In the genomic region with DNA sequence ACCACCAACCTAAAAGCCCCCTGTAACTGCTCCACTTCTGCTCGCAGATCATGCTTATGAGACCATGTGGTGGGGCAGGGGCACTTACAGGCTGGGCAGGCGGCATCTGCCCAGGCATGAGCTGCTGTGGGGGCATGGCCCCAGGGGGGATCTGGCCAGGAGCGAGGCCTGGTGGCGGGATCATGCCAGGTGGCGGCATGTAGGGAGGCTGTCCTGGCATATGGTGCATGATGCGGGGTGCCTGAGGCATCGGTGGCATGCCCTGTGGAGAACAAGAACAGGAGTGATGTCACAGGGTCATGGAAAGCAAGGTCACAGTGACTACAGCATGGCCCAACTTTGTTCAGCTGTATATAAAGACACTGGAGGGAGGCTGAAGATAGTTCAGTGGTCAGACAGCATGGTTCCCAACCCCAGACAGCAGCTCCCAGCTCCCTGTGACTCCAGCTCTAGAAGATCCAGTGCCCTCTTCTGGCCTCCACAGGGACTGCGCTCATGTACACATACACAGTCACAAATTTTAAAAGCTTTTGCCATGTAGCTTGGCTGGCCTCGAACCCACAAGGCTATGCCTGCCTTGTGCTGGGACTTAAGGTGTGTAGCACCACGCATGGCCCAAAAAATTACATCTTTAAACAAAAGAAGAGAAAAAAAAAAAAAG, we compare ENCODE assay signal across 15 mouse cellular contexts. TPM values are rescaled to one million over a fixed set of nuclear protein-coding genes. Genes with fewer than 3 reads are reported as not detected.
DNase-seq lines count a peak whose midpoint lies in the region; ATAC-seq and TF ChIP-seq lines count a peak whose summit lies in the region.
"Had no signal": no experiment of that assay in that cellular context is flagged by ENCODE, and none has a peak within 500 bp of the region (broad histone marks: within the 10 kb centered on the region; RNA-seq: fewer than 3 reads in every experiment).

No protein-coding gene starts in this region.

- no peak for TF ChIP-seq EP300 in lung, postnatal 0 days (IDR thresholded peaks at IDR 0.05)

- TF ChIP-seq CTCF in lung, postnatal 0 days (IDR thresholded peaks at IDR 0.05), result peak; percentile 47

- intact Hi-C loops in heart, postnatal 36 days (cut with DNase I), result no loop called here

- no peaks in the 10 kb centered on the region for H3K4me1 ChIP-seq in lung, postnatal 0 days (ENCODE audit: insufficient read depth, low read depth, low read length)

- 0 out of 2 replicates have a peak, but pooled peaks have one; percentile 23 for ATAC-seq in lung, postnatal 0 days
- 0 out of 2 replicates have a peak, but pooled peaks have one; percentile 16 for ATAC-seq in megakaryocyte-erythroid progenitor cell, adult 5-6 weeks (replicated peaks; ENCODE audit: low FRiP score, low TSS enrichment, poor library complexity, severe bottlenecking)
- ATAC-seq: forebrain, embryonic 16.5 days had no signal

- no peaks in the 10 kb centered on the region for H3K9me3 ChIP-seq in lung, postnatal 0 days (ENCODE audit: low read length)
- H3K9me3 ChIP-seq: embryonic facial prominence, embryonic 10.5 days; heart, embryonic 10.5 days; limb, embryonic 10.5 days had no signal

- H3K9ac ChIP-seq in lung, postnatal 0 days (replicated peaks; ENCODE audit: low read depth), result no peak overlapping the region
- H3K9ac ChIP-seq: midbrain, embryonic 12.5 days had no signal

- no peak overlapping the region for H3K27ac ChIP-seq in lung, postnatal 0 days (ENCODE audit: low read length)
- H3K27ac ChIP-seq: embryonic facial prominence, embryonic 10.5 days; heart, embryonic 10.5 days; limb, embryonic 10.5 days; midbrain, embryonic 12.5 days had no signal

- H3K4me3 ChIP-seq in lung, postnatal 0 days (ENCODE audit: low read depth, low read length), result no peak overlapping the region
- H3K4me3 ChIP-seq: embryonic facial prominence, embryonic 10.5 days; heart, embryonic 10.5 days; limb, embryonic 10.5 days; midbrain, embryonic 12.5 days had no signal

- H3K4me2 ChIP-seq in lung, postnatal 0 days (replicated peaks; ENCODE audit: low read depth, low read length), result no peak overlapping the region
- H3K4me2 ChIP-seq: midbrain, embryonic 12.5 days had no signal

- H3K27me3 ChIP-seq in lung, postnatal 0 days (replicated peaks; ENCODE audit: insufficient read depth, low read length), result no peaks in the 10 kb centered on the region
- H3K27me3 ChIP-seq: midbrain, embryonic 12.5 days had no signal

- 98% methylated on average over 10 of the region's 10 CpGs for WGBS in lung, postnatal 0 days

- H3K36me3 ChIP-seq in lung, postnatal 0 days (ENCODE audit: insufficient read depth, low read length), result peaks cover 44% of the 10 kb centered on the region

- peak; percentile 91 for DNase-seq in heart, adult 11 months
- no peak for DNase-seq in heart, postnatal 36 days
- DNase-seq in lung, postnatal 0 days (ENCODE audit: low spot score), result no peak
- DNase-seq in lung, postnatal 10 days, result no peak
- DNase-seq in ES-CJ7 (ENCODE audit: low read depth, low spot score), result peak; percentile 79
- DNase-seq in right cerebral cortex, postnatal 14 days, result no peak
- no peak for DNase-seq in left cerebral cortex, adult 11 months (ENCODE audit: low spot score)
- DNase-seq: kidney, adult 8-10 months had no signal

RNA-seq across cellular contexts. Expression of a gene that starts 6.2 kb away (rescaled TPM):
- 10 to 100 TPM; 16.3 to 16.6 TPM for total RNA-seq in heart, postnatal 36 days (2021)
- 2.5 TPM in 2 replicates for polyA plus RNA-seq in lung, postnatal 0 days (2015; fragmentation: Nextera tagmentation; extraction: Ambion mirVana)
- 6.9 and 7.0 TPM in 2 replicates for total RNA-seq in megakaryocyte-erythroid progenitor cell, adult 5-6 weeks (2014; fragmentation: Nextera tagmentation)
- 1.3 and 4.9 TPM in 2 replicates for total RNA-seq in megakaryocyte-erythroid progenitor cell, adult 5-6 weeks (2017)

RNA-seq across cellular contexts. Expression of a gene that starts 6.7 kb away (rescaled TPM):
- 10 to 100 TPM; 35.4 to 41.9 TPM for total RNA-seq in heart, postnatal 36 days (2021)
- polyA plus RNA-seq in lung, postnatal 0 days (2015; fragmentation: Nextera tagmentation; extraction: Ambion mirVana), result 69.7 and 75.8 TPM in 2 replicates
- total RNA-seq in megakaryocyte-erythroid progenitor cell, adult 5-6 weeks (2014; fragmentation: Nextera tagmentation), result 297 and 325 TPM in 2 replicates
- 90.7 and 109 TPM in 2 replicates for total RNA-seq in megakaryocyte-erythroid progenitor cell, adult 5-6 weeks (2017)

RNA-seq across cellular contexts. Expression of a gene that starts 8.4 kb away (rescaled TPM):
- not detected for total RNA-seq in heart, postnatal 36 days (2021)
- polyA plus RNA-seq in lung, postnatal 0 days (2015; fragmentation: Nextera tagmentation; extraction: Ambion mirVana), result 24.9 and 31.5 TPM in 2 replicates
- not detected in 2 replicates for total RNA-seq in megakaryocyte-erythroid progenitor cell, adult 5-6 weeks (2014; fragmentation: Nextera tagmentation)
- not detected in 2 replicates for total RNA-seq in megakaryocyte-erythroid progenitor cell, adult 5-6 weeks (2017)

RNA-seq across cellular contexts. Expression of a gene that starts 8.5 kb away (rescaled TPM):
- not detected for total RNA-seq in heart, postnatal 36 days (2021)
- 0.35 TPM in 1 of 2 replicates, not detected in the other for polyA plus RNA-seq in lung, postnatal 0 days (2015; fragmentation: Nextera tagmentation; extraction: Ambion mirVana)
- not detected in 2 replicates for total RNA-seq in megakaryocyte-erythroid progenitor cell, adult 5-6 weeks (2014; fragmentation: Nextera tagmentation)
- not detected in 2 replicates for total RNA-seq in megakaryocyte-erythroid progenitor cell, adult 5-6 weeks (2017)
- polyA plus RNA-seq: forebrain, embryonic 16.5 days; heart, embryonic 10.5 days; stomach, embryonic 14.5 days had no signal

RNA-seq across cellular contexts. Expression of a gene that starts 10.7 kb away (rescaled TPM):
- 10 to 100 TPM; 14.5 to 15.7 TPM for total RNA-seq in heart, postnatal 36 days (2021)
- 79.6 and 82.3 TPM in 2 replicates for polyA plus RNA-seq in lung, postnatal 0 days (2015; fragmentation: Nextera tagmentation; extraction: Ambion mirVana)
- 16.2 and 30.1 TPM in 2 replicates for total RNA-seq in megakaryocyte-erythroid progenitor cell, adult 5-6 weeks (2014; fragmentation: Nextera tagmentation)
- total RNA-seq in megakaryocyte-erythroid progenitor cell, adult 5-6 weeks (2017), result 3.0 and 7.5 TPM in 2 replicates

Comparison
In these comparisons a context has a peak if more than half of its experiments do, and no peak if none do; other contexts are left out.
1. DNase-seq: peak in heart, adult 11 months (single experiment) and ES-CJ7 (single experiment); none in heart, postnatal 36 days (0 of 2), lung, postnatal 0 days (single experiment), lung, postnatal 10 days (single experiment), right cerebral cortex, postnatal 14 days (single experiment) and left cerebral cortex, adult 11 months (single experiment).